Mouse (Mus musculus) stomach, embryonic 14.5 days (tissue): ENCODE measurements at regions not wholly inside any gene's neighbourhood (a gene's known extent, or its start where the extent isn't known, plus 50 kb on each side); places are given as distances from the start of the nearest gene placed in this dataset.
A peak's percentile ranks its signal among the peaks of the same experiment; 100 is the strongest.
"Not testable (repeated sequence)": the region's sequence is repeated elsewhere in the genome, so short reads cannot be mapped to it uniquely, and the experiment has no call there.

Experiments used
- ATAC-seq: fragments of 200-750 bp; cut with Nextera tagmentation; 2 replicates; pipeline ENCODE4 v1.8.0; 2017; ENCODE audit warnings: low read depth, moderate TSS enrichment; ENCODE audit not compliant: insufficient number of reproducible peaks, insufficient read depth, low FRiP score
- H3K27ac ChIP-seq: fragments of 300-500 bp; sonication (generic); 2 replicates; pipeline ENCODE4 v1.5.1; 2014; ENCODE audit warnings: mild to moderate bottlenecking, low read length, moderate library complexity, mixed read lengths
- H3K27me3 ChIP-seq: fragments of 300-500 bp; sonication (generic); 2 replicates; pipeline ENCODE4 v1.6.1; 2014; ENCODE audit warnings: low read length, control low read depth, mixed read lengths; ENCODE audit not compliant: control insufficient read depth, insufficient read depth
- H3K36me3 ChIP-seq: fragments of 300-500 bp; sonication (generic); 2 replicates; pipeline ENCODE4 v1.6.1; 2014; ENCODE audit warnings: mild to moderate bottlenecking, control low read depth, low read length, moderate library complexity, mixed read lengths; ENCODE audit not compliant: control insufficient read depth, insufficient read depth
- H3K4me1 ChIP-seq: fragments of 300-500 bp; sonication (generic); 2 replicates; pipeline ENCODE4 v1.6.1; 2014; ENCODE audit warnings: low read length, control low read depth, mixed read lengths; ENCODE audit not compliant: control insufficient read depth, insufficient read depth
- H3K4me2 ChIP-seq: fragments of 300-500 bp; sonication (generic); replicated peaks from 2 replicates; pipeline ENCODE4 v1.6.1; 2014; ENCODE audit warnings: low read depth, low read length, control low read depth
- H3K4me3 ChIP-seq: fragments of 300-500 bp; sonication (generic); 2 replicates; pipeline ENCODE4 v1.5.1; 2014; ENCODE audit warnings: low read depth, low read length, control low read depth
- H3K9ac ChIP-seq: fragments of 300-500 bp; sonication (generic); replicated peaks from 2 replicates; pipeline ENCODE4 v1.6.1; 2014; ENCODE audit warnings: low read depth, mild to moderate bottlenecking, control low read depth, low read length, moderate library complexity, mixed read lengths
- H3K9me3 ChIP-seq: fragments of 300-500 bp; sonication (generic); 2 replicates; pipeline ENCODE4 v1.6.1; 2016; ENCODE audit warnings: low read depth, low read length, control low read depth; ENCODE audit not compliant: control insufficient read depth
- WGBS: fragments of 180-500 bp; shearing (Covaris S2); extraction: QIAGEN DNeasy Blood & Tissue Kit; methylation state at CpG from one replicate; pipeline ENCODE4 v1.1.7; 2014; 5-methylcytosine and 5-hydroxymethylcytosine counted together

- no peak for ATAC-seq
- H3K36me3 ChIP-seq = no peaks in the 10 kb centered on the region
- H3K27me3 ChIP-seq = no peaks in the 10 kb centered on the region
- H3K4me2 ChIP-seq = no peak overlapping the region
- no peak overlapping the region for H3K4me3 ChIP-seq
- WGBS = 87% methylated on average over 8 of the region's 8 CpGs
- no peak overlapping the region for H3K9ac ChIP-seq
- H3K9me3 ChIP-seq = no peaks in the 10 kb centered on the region
- H3K4me1 ChIP-seq = no peaks in the 10 kb centered on the region
- H3K27ac ChIP-seq = no peak overlapping the region
These were observed 129.8 kb upstream of the Adcy2 start for GRCm38 (mm10) chr13:69129056-69129620.

- H3K36me3 ChIP-seq = no peaks in the 10 kb centered on the region
- H3K4me1 ChIP-seq = no peaks in the 10 kb centered on the region
- no peak overlapping the region for H3K27ac ChIP-seq
- H3K9ac ChIP-seq = no peak overlapping the region
- no peak overlapping the region for H3K4me2 ChIP-seq
- H3K27me3 ChIP-seq = no peaks in the 10 kb centered on the region
- H3K9me3 ChIP-seq = no peaks in the 10 kb centered on the region
- ATAC-seq = no peak
- 68% methylated on average over 3 of the region's 3 CpGs for WGBS
- H3K4me3 ChIP-seq = no peak overlapping the region
These were observed 128.2 kb upstream of the Adcy2 start for GRCm38 (mm10) chr13:69127522-69127921.

DNA sequence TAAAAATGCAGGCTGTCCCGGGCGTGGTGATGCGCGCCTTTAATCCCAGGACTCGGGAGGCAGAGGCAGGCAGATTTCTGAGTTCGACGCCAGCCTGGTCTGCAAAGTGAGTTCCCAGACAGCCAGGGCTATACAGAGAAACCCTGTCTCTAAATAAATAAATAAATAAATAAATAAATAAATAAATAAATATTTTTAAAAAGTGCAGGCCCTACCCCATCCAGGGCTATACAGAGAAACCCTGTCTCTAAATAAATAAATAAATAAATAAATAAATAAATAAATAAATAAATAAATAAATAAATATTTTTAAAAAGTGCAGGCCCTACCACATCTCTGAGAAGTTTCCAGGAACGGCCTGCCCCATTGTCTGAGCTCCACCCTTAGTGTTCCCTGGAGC, 119.4 kb upstream of the Adcy2 start:
- 95% methylated on average over 8 of the region's 8 CpGs for WGBS
- peak; percentile 42; the same call in 1 of the 2 replicates for ATAC-seq
- not testable (repeated sequence) for H3K4me2 ChIP-seq, H3K4me3 ChIP-seq, H3K4me1 ChIP-seq, H3K9me3 ChIP-seq, H3K27ac ChIP-seq, H3K36me3 ChIP-seq, H3K27me3 ChIP-seq, H3K9ac ChIP-seq

- no peak overlapping the region for H3K9ac ChIP-seq
- no peaks in the 10 kb centered on the region for H3K4me1 ChIP-seq
- no peak overlapping the region for H3K4me3 ChIP-seq
- no peaks in the 10 kb centered on the region for H3K9me3 ChIP-seq
- no peak overlapping the region for H3K27ac ChIP-seq
- ATAC-seq = no peak
- no peaks in the 10 kb centered on the region for H3K27me3 ChIP-seq
- H3K36me3 ChIP-seq = no peaks in the 10 kb centered on the region
- no peak overlapping the region for H3K4me2 ChIP-seq
- WGBS = 68% methylated on average over 2 of the region's 2 CpGs
These were observed 109.8 kb upstream of the Adcy2 start for GRCm38 (mm10) chr13:69109168-69109567.

DNA sequence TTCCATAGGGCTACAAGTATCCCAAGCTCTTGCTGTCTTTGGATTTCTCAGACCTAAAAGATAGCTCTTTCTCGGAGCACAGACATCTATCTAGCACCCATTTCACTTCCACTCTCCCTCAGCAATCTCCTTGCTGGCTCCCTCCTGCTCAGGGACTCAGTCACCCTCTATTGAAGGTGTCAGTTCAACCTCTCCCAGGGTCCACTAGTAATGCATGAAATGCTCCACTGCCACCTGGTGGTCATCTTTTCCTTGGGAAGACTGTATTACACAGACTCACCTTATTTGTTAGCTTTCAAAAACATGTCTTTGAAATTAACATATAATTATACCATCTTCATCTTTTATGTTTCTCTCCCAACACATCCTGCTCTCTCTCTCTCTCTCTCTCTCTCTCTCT, 87.3 kb upstream of the Adcy2 start:
- Histone ChIP-seq H3K9ac (no peak overlapping the region), H3K4me2 (no peak overlapping the region), H3K4me1 (no peaks in the 10 kb centered on the region), H3K27me3 (no peaks in the 10 kb centered on the region), H3K36me3 (no peaks in the 10 kb centered on the region), H3K4me3 (no peak overlapping the region), H3K9me3 (no peaks in the 10 kb centered on the region), H3K27ac (no peak overlapping the region)
- no peak for ATAC-seq
- WGBS = 35% methylated on average over 1 of the region's 1 CpGs

DNA sequence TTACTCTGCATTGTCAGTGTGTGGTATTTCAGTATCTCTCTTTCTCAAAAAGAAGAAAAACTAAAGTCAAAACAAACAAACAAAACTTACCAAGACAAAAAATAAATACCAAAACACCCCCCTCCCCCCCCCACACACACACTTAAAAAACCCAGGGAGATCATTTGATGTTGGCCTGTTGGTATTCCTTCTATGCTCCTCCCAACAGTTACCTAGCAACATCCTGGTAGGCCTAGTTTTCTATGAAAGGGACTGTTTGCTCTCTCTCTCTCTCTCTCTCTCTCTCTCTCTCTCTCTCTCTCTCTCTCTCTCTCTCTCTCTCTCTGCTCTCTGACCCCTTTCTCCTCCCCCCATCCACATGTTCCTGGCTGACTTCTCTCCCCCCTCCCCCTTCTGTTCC, 71.0 kb upstream of the Adcy2 start:
- Histone ChIP-seq H3K27me3 (no peaks in the 10 kb centered on the region), H3K9me3 (no peaks in the 10 kb centered on the region), H3K4me1 (no peaks in the 10 kb centered on the region), H3K27ac (no peak overlapping the region), H3K4me3 (no peak overlapping the region), H3K9ac (no peak overlapping the region), H3K4me2 (no peak overlapping the region), H3K36me3 (no peaks in the 10 kb centered on the region)
- ATAC-seq = no peak

DNA sequence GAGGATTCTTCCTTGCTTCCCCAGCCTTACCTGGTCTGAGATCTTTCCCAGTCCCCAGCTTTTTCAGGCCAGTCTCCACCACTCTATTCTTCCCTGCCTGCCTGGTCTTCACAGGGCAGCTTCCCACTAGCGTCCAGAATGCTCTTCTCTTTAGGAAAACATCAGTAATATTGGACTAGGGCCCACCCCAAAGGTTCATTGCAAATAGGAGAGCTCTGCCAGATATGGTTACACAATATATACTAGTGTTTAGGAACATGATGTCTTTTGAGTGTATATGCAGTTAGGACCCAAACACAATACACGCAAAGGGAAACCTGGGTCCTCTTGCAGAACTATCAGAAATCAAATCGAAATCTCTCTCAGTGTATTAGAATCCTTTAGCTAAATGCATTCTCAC, 70.5 kb upstream of the Adcy2 start:
- Histone ChIP-seq H3K9me3 (no peaks in the 10 kb centered on the region), H3K9ac (no peak overlapping the region), H3K4me1 (no peaks in the 10 kb centered on the region), H3K27ac (no peak overlapping the region), H3K4me3 (no peak overlapping the region), H3K4me2 (no peak overlapping the region), H3K36me3 (no peaks in the 10 kb centered on the region), H3K27me3 (no peaks in the 10 kb centered on the region)
- no peak for ATAC-seq
- WGBS = 78% methylated on average over 3 of the region's 3 CpGs

GRCm38 (mm10) chr13:69066636-69067035, 67.3 kb upstream of the Adcy2 start:
- H3K9me3 ChIP-seq = no peaks in the 10 kb centered on the region
- no peaks in the 10 kb centered on the region for H3K27me3 ChIP-seq
- no peaks in the 10 kb centered on the region for H3K36me3 ChIP-seq
- no peak overlapping the region for H3K27ac ChIP-seq
- ATAC-seq = no peak
- H3K4me1 ChIP-seq = no peaks in the 10 kb centered on the region
- no peak overlapping the region for H3K4me2 ChIP-seq
- no peak overlapping the region for H3K9ac ChIP-seq
- WGBS = 81% methylated on average over 2 of the region's 2 CpGs
- H3K4me3 ChIP-seq = no peak overlapping the region

DNA sequence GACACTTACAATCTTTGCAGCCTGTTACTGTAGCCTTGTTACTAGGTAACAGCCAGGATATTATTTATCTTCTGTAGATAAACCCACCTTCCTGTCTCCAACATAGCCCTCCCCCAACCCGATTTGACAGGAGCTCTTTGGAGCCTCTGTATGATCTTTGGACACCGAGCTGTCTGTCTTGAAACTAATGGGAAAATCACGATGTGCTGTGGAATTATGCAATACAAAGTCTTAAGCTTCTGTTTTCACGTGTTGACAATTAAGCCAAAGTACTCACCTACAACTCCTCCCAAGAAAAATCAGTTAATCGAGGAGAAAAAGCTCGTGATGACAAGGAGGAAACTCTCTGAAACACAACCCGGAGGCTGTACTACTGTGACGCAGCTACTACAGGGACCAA, 65.9 kb upstream of the Adcy2 start:
- Histone ChIP-seq H3K4me3 (no peak overlapping the region), H3K9ac (no peak overlapping the region), H3K27me3 (no peaks in the 10 kb centered on the region), H3K9me3 (no peaks in the 10 kb centered on the region), H3K4me2 (no peak overlapping the region), H3K36me3 (no peaks in the 10 kb centered on the region), H3K4me1 (no peaks in the 10 kb centered on the region), H3K27ac (no peak overlapping the region)
- ATAC-seq = no peak
- WGBS = 73% methylated on average over 8 of the region's 8 CpGs
